Mouse (Mus musculus) embryonic fibroblast, embryonic 13.5 days (primary cell): Measurements from ENCODE around the gene Ptprb.

Experiments
- CTCF ChIP-seq: IDR thresholded peaks from 2 replicates; pipeline ENCODE4 v1.5.1; 2011; ENCODE audit warnings: mild to moderate bottlenecking, control low read depth, low read length, moderate library complexity, borderline replicate concordance; ENCODE audit not compliant: insufficient read depth
- POLR2A ChIP-seq: IDR thresholded peaks from 2 replicates; pipeline ENCODE4 v1.6.1; 2011; ENCODE audit warnings: low read depth, mild to moderate bottlenecking, control low read depth, low read length, moderate library complexity

GRCm38 (mm10) chr10:116435455-116435854, 160.1 kb downstream of the Ptprb start:
- no peak for TF ChIP-seq CTCF
- TF ChIP-seq POLR2A: no peak
